Mouse (Mus musculus) lung, adult 18-20 months (tissue): ENCODE data around the gene Tmem63a.
"Not testable (repeated sequence)": the region's sequence is repeated elsewhere in the genome, so short reads cannot be mapped to it uniquely, and the experiment has no call there.

Source experiments
- DNase-seq, 2 experiments: peaks; one replicate each; pipeline ENCODE4 v3.0.0; 2022; ENCODE audit warnings: mixed read lengths in 2 of 2

Gene Tmem63a

DNA sequence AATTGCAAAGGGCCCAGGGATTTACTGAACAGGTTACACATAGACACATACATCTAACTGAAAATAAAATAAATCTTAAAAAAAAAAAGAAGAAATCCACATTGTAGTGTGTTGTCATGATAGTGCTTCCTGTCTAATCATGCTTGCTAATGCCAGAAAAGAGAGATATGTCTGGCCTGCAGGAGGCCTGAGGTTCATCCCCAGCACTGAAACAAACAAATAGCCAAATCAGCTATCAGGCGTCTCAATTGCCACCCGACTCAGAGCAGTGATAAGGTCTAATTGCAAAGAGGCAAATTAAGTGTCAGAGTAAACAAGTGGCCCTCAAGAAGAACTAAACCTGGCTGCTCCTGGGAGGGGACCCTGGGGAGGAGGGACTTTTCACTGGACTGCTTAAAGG, 12.5 kb upstream of the Tmem63a start:
- no peak for DNase-seq

DNA sequence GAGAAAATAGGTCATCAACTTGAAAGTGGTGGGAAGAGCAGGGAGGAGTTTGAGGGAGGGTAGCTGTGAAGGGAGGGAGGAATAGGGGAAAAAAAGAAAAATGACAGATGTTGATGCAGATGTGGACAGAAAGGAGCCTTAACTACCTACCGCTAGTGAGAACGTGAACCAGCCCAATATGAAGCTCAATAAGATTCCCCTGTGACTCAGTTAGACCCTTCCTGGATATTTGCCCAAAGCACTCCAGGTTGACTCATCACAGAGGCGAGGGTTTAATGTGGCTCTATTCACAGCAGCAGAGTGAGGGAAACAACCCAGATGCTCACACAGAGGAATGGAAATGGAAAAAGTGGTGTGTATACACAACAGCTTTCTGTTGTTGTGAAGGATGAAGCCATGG, 11.0 kb upstream of the Tmem63a start:
- DNase-seq, result no peak

DNA sequence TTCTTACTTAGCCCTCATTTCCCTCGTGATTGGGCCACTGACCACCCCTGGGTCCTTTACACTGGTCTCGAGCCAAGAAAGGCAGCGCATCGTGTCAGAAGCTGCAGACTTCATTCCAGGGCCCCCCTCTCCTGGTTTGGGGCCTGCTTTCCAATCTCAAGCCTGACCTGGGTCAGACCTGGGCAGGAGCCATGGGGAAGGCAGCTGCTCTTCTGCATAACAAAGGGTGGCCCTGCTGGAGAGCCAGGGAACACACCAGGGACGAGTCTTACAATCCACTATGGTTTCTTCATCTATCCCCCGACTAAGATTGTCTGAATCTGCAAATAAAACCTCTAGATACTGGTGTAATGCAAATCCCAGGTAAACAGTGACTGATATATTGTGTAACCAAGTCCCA, 8.5 kb upstream of the Tmem63a start:
- DNase-seq, result no peak

DNA sequence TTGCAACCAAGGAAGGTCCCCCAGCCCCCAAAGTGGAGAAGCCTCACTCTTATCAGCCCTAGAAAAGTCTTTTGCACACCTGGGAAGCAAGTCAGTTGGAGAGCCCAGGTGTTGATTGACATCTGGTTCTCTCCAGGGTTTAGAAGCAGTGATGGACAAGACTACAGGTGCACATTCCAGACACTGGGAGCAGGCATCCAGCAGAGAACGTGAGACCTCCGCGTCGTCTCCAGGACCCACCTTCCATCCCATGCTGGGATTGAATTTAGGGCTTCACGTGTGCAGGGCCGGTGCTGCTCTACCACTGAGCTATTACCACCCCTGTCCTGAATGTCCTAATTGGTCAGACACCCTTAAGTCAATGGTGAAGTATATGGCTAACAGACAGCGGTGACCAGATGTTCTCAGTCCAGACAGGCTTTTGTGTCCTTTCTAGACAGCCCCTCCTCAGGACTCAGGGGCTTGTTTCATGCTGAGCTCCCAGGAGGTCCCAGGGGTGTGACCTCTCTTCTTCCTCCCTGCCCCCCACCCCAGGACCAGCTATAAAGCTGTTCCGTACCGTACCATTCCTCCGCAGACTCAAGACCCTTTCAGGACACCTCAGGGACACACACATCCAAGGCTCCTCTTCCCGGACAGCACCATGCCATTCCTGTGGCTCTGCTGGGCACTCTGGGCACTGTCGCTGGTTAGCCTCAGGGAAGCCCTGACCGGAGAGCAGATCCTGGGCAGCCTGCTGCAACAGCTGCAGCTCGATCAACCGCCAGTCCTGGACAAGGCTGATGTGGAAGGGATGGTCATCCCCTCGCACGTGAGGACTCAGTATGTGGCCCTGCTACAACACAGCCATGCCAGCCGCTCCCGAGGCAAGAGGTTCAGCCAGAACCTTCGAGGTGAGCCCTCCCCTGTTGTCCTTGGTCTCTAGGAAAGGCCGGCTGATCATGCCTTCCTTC, 7.4 kb upstream of the Tmem63a start, which contains the start of gene Lefty1:
TSS of gene Lefty1 (plus strand) at position 556 of the 953 bp plus-strand sequence.
- DNase-seq, result no peak

DNA sequence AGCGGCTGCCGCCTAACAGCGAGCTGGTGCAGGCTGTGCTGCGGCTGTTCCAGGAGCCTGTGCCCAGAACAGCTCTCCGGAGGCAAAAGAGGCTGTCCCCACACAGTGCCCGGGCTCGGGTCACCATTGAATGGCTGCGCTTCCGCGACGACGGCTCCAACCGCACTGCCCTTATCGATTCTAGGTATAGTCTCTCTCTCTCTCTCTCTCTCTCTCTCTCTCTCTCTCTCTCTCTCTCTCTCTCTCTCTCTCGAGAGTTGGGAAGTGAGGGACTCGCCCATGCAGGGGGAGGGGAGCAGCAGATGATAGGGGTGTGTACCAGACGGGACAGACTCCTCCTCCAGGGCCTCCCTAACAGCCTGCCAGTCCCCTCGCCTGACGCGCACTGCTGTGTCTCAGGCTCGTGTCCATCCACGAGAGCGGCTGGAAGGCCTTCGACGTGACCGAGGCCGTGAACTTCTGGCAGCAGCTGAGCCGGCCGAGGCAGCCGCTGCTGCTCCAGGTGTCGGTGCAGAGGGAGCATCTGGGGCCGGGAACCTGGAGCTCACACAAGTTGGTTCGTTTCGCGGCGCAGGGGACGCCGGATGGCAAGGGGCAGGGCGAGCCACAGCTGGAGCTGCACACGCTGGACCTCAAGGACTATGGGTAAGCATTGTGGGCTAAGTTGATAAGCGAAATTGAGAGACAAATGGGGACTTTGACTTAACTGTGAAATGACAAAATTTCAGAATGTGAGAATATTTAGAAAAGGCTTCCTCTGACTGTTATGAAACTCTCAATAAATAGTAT, 5.3 kb upstream of the Tmem63a start:
- peak; percentile 66 to 73 for DNase-seq

DNA sequence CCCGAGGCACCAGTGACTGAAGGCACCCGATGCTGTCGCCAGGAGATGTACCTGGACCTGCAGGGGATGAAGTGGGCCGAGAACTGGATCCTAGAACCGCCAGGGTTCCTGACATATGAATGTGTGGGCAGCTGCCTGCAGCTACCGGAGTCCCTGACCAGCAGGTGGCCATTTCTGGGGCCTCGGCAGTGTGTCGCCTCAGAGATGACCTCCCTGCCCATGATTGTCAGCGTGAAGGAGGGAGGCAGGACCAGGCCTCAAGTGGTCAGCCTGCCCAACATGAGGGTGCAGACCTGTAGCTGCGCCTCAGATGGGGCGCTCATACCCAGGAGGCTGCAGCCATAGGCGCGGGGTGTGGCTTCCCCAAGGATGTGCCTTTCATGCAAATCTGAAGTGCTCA, 4.5 kb upstream of the Tmem63a start:
- not testable (repeated sequence) for DNase-seq

DNA sequence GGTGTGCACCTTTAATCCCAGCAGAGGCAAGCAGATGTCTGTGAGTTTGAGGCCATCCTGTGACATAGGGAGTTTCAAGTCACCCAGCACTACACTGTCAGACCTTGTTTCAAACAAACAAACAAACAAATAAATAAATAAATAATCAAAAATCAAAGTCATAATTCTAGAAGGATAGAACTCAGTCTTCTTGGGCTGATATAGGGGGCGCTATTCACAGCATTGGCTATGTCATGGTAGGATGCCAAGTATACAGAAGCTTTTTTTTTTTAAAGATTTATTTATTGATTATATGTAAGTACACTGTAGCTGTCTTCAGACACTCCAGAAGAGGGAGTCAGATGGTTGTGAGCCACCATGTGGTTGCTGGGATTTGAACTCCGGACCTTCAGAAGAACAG, 3.4 kb upstream of the Tmem63a start:
- DNase-seq, result not testable (repeated sequence)

DNA sequence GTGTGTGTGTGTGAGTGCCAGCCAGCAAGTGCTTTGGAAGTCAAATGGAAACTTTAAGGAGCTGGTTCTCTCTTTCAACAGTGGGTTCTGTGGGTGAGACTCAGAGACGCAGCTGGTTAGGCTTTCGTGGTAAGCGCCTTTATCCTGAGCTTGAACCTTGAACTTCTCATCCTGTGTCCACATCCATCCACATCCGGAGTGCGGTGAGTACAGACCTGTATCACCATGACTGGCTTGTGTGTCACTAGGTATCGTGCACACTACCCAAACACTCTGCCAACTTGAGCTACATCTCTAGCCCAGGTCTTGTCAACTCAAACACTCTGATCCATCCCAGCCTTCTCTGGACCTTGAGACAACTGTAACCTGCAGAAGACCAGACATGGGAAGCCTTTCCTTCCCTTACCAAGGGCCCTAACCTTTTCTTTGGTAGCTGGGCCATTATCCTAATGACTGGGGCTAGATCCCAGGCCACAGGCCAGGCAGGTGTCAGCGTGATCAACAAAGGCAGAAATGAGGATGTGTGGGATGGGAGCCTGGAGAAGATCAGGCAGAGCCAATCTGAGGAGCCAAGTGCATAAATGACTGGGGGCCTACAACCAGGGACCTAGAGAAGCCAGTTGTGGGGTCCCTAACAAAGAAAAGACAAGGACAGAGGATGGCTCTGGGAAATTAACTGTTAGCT, 1.2 kb upstream of the Tmem63a start:
- DNase-seq, result no peak

DNA sequence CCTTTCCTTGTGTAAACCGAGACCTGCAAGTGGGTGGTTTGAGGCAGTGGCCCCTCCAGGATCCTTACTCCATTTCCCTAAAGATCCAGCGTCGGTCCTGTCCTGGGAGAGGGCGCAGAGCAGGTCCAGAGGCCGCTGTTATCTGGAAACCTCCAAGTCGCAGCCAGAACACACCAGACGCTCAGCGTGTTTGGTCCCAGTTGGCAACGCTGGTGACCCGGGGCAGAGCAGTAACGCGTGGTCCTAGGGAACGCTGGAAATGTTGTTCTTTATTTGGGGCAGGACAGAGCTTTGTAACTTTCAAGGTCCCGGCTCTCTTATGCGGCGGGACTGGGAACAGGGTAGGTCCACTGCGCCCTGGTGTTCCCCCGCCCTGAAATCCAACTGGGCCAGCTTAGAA, 418 bp upstream of the Tmem63a start:
- peak in 1 of 2 experiments; percentile 33 for DNase-seq

DNA sequence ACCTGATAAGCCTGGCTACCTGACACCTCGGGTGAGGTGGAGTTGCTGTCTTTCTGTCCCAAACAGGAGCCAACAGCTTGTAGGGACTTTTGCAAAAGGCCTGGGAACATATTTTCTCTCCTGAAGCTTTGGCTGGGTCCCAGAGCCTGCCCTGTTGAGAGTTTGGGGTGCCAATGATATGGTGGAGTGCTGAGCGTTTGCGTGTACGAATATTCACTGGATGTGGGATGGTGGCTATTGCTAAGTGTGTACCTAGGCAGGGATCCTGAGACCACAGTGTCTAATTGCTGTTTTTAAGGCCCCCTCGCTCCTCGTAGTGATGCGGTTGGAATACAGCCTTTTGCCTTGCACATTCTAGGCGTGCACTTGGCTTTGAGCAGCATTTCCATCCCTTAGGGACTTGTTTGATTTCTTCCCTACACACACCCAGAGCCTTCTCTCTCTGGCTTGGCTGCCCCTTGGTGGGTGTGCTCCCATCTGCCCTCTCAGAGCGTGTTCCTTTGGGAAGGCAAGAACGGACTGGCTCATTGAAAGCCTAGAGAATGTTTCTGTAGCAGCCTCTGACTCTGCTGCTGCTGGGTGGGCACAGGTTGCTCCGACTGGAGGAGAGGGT, 994 bp downstream of the Tmem63a start:
- DNase-seq, result peak; percentile 34 to 37

DNA sequence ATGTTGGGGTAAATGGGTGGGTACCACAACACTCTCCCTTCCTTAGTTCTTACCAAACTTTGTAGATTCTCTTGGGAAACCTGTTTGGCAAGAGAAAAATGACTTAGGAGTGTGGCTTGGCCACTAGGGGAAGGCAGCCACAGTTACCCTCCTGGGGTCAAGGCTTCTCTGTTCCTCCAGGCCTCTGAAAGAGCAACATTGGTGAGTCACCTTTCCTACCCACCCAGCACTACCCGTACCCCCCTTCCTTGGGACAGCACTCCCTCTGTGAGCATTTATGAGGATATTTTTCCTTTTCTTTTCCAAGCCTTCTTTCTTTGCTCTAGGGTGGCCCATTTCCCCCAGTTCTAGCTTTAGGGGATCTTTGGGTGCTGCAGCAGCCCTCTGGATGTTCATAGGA, 1.8 kb downstream of the Tmem63a start:
- peak in 1 of 2 experiments; percentile 42 for DNase-seq

DNA sequence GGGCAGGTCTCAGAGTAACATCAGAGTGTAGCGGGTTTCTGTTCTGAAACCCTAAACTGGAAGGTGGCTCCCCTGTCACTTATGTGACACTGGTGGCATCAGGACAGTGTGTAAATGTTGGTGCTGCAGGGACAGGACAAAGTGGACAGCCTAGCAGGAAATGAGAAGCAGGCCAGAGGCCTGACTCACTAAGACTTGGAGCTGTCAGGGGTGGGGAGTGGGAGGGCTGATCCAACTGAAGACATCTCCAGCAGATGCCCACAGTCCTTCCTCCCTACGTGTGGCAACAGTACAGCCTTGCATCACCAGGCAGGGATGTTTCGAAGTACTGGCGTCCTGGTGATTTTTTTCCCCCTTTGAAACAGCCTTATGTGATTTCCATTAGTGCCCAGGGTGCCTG, 2.4 kb downstream of the Tmem63a start:
- DNase-seq, result peak; percentile 47 to 48

DNA sequence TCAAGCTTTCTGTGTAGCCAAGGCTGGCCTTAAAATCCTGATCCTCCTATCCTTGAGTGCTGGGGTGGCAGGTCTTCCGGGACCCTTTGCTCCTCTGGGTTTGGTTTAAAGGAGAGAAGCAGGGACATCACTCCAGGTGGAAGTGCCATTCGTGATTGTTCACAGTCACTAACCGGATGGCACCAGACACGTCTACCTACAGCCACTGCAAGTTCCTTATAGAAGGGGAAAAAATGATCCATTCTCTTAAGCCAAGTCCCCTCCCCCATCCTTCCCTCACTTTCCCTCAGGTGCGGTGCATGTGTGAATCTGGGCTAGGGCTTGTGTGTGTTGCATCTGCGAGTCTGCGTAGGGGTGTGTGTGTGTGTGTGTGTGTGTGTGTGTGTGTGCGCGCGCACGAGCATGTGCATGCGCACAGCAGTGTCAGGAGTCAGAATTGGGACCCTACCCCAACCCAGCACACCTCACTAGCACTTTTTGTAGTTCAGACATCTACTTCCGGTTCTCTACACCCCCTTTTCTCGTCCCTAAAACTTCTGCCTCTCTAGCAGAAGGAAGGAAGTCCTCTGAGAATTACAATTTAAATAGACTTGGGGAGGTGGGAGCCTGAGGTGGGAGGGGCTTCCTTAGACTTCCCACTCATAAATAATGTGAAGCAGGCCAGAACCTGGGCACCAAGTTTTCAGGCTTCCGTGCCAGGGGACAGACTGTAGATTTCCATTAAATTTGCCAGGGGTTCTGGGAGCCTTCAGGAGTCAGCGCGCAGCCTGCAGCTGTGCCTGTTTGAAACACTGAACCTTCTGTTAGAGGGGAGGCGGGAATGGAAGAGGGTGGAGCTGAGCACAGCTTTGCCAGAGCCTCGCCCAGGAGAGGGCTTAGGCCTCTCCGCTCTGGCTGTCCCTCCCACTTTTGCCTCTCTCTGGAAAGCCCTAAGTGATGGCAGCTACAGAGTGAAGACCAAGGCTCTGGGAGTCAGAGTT, 3.1 kb downstream of the Tmem63a start:
- peak; percentile 69 to 78 for DNase-seq

DNA sequence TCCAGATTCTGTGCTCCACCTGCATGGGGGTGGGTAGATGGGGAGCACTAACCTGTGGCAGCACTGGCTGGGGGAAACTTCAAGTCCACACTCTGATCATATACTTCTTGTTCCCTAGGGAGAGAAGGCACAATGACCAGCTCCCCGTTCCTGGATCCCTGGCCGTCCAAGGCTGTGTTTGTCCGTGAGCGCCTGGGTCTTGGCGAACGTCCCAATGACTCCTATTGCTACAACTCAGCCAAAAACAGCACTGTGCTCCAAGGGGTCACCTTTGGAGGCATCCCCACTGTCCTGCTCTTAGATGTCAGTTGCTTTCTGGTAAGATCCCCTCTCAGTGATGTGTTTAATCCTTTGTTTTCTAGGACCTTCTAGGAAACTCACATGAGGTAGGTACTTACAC, 4.3 kb downstream of the Tmem63a start:
- DNase-seq, result no peak

DNA sequence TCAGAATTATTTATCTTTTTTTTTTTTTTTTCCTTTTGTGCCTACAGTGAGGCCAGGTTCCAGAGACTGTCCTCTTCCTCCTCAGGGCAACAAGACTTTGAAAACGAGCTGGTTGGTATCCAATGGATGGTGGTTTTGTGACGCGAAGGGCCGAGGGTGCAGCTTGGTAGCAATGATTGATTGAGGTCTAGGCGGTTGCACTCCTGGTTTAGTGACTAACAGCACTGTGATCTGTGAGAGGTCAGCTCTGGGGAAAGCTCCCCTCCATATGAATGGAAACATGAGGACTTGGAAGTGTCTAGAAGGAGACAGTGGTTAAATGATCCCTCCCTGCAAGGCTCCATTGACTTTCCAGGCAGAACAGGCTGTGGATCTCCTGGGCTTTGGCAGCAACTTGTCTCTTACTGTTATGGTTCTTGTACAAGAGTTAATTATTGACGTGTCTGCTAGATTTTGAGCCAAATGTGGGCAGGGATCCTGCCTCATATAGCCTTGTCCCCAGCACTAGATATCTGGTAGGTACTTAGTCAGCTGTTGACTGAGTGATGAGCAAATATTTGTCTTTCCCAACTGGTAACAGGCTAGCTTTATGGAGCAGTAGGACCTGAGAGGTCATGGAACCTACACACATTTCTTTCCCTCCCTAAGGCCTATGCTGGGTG, 10.1 kb downstream of the Tmem63a start:
- peak; percentile 48 to 81 for DNase-seq

DNA sequence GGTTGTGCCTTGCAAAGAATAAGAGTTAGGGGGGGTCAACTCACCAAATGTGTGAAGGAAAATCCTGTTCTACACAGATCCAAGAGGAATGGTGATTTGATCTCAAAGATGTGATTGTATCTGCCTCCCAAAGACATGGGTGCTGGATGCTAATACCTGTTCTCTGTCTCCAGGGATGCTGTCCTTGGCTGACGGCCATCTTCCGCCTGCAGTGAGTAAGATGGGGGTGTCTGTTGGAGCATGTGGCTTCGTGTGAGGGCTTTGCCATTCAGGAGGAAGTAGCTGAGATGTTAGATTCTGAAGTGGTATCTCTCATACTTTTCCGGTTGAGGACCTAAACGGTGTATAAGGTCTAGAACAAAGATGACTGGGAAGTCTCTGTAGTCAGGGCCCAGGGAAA, 10.7 kb downstream of the Tmem63a start:
- no peak for DNase-seq

DNA sequence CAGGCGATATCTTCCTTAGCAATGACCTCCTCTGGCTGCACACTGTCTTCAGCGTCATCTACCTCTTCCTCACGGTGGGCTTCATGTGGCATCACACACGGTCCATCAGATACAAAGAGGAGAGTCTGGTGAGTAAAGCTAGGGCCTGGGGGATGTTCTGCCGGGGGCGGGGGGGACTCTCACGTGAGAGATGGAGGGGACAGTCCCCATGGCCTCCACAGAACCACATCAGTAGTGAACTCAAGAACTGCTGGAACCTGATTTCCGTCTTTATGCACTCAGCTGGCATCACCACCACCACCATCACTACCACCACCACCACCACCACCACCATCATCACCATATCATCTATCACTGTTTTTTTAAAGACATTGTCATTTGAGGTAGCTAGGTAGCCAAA, 14.3 kb downstream of the Tmem63a start:
- DNase-seq, result no peak

DNA sequence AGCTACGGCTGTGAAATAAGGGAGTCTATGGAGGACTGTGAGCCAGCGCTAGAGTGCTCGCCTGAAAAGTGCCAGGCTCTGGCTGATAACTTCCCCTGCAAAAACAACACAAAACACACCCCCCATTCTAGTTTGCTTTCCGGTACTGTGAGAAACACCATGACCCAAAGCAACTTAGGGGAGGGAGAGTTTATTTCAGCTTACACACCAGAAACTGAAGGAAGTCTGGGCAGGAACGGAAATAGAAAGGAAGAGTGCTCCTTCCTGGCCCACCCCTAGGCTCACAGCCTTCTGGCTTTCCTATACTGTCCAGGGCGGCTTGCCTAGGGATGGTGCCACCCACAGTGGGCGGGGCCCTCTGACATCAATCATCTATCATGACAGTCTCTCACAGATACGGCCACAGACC, 14.8 kb downstream of the Tmem63a start:
- DNase-seq, result peak; percentile 75 to 82

DNA sequence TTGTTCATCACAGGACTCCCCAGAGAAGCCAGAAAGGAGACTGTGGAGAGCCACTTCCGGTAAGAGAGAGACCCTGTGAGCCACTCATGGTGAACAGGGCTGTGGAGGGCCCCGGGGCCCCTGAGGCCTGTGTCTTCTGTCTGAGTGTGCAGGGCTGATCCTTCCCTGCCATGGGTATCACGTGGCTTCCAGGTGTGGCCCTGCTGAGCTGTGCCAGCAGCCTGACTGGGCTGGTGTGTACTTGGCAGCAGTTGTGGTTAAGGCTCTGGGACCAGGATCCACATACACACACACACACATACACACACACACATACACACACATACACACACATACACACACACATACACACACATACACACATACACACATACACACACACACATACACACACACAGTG, 15.8 kb downstream of the Tmem63a start:
- peak; percentile 51 to 59 for DNase-seq

DNA sequence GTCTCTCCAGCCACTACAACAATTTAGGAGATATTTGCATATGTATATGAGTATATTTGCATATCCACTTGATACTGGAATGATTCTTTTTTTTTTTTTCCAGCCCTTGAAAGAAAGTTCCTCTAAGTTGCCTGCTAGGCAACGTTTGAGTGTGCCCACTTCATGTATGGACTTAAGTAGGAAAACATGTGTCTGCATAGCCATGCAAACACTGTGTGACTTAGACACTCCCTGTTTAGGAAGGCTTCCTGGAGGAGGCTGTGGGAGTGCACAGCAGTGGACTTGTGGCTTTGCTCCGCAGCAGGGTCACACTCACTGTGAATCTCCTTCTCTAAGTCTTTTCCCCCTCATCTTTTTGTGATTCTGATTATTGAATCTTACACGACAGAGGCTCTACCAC, 16.7 kb downstream of the Tmem63a start:
- DNase-seq, result peak in 1 of 2 experiments; percentile 42

DNA sequence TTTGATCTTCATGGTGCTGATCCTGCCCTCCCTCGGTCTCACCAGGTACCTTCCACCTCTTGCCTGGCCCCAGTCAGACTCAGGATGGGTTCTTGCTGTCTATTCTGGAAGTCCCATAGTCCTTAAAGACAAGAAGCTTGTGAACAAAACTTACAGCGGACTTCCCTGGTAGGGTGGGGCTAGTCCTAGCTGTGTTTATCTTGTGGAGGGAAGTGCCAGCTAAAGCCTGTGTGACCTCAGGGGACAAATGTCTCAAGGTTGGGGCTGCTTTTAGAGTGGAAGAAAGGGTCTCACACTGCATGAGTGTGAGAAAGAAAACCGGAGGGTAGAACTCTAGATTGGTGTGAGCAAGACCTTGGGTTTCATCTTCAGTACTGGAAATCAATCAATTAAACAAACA, 23.6 kb downstream of the Tmem63a start:
- peak in 1 of 2 experiments; percentile 41 for DNase-seq
